Mouse (Mus musculus) colon, adult 2 months (tissue): Measurements from ENCODE around the gene Gpr19. TPM values are rescaled to one million over a fixed set of nuclear protein-coding genes. Genes with fewer than 3 reads are reported as not detected.

Experiments
- polyA plus RNA-seq: library from polyadenylated mRNA; depleted of rRNA; stranded (reverse); fragments of >200 nt; gene quantifications from 2 replicates; pipeline ENCODE4 v1.2.3, GENCODE M21; 2012; rRNA removed

The Gpr19 gene
- 9.5 and 10.0 TPM in 2 replicates for polyA plus RNA-seq

DNA sequence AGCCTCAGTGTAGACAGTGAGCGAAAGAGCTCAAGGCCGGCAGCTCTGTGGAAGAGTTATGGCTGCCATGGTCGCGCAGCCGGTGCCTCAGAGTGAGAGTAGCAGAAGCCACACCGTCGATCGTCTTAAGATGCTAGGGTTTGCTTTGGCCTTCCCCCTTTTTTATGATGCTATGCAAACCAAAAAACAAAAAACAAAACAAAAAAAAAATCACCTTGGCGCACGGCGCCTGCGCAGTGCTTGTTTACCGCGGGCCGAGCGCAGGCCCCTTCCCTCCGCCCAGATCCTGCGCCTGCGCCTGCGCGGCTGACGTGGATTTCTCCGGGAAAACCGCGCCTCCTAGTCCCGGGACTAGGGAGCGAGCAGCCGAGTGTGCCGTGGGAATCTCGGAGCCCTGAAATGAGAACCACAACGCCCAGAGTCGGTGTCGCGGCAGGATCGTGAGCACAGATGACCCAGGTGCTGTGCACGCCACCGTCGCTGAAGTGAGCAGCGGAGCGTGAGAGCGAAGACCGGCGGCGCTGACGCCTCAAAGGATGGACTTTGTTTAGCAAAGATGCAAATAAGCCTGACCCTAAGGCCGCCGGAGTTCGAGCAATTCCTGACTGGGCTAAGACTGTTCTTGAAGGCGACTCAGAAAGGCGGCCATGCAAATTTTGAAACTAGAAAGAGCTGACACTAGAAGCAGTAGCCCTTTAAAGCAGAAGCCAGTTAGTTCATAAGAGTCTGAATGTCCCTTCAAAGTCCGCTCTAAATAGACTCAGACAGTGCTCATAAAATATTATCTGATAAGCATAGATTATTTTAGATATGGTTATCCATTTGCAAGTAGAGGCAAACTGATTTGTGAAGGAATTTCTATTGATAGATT, at the start of gene Gpr19:
Gene Gpr19 (minus strand): TSS at position 484 of the 871 bp plus-strand sequence.

DNA sequence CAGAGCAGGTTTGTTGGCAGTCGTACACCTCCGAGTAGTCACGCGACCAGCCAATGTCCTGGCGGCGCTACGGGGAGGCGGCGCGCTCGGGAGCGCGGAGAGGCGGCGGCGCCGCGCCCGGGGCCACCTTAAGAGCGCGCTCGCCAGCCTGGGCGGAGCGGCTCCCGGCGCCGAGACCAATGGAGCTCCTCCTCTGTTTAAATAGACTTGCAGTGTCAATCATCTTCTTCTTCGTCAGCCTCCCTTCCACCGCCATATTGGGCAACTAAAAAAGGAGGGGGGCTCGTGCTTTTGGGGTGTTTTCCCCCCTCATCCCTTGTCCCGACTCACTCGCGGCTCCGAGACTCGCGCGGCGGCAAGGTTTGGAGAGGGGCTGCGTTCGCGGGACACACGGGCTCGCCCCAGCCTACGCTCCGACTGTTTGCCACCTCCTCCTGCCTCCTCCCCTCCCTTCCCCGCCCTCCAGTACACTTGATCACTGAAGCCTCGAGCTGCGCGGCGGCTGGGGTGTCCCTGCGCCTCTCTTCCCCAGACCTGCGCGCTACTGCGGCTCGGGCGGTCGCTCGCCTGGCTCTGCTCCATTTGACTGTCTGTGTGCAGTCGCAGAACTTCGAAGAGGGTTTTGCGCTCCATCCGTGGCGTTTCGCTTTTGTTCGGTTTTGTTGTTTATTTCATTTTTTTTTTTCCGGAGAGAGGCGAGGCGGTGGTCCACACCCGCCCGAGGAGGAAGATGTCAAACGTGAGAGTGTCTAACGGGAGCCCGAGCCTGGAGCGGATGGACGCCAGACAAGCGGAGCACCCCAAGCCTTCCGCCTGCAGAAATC, 22.0 kb upstream of the Gpr19 start, which contains the start of gene Cdkn1b:
Gene Cdkn1b (plus strand): TSS at position 212 of the 824 bp plus-strand sequence.

GRCm38 (mm10) chr6:134829786-134830700, 68.3 kb downstream of the Gpr19 start, which contains the start of gene Crebl2:
Gene Crebl2 (plus strand): TSS chr6:134830154.

Other genes with a start within 250 kb of the Gpr19 start
- gene Dusp16, start 106.0 kb downstream of the Gpr19 start, polyA plus RNA-seq = 18.0 and 18.9 TPM in 2 replicates
- gene Crebl2, start 68.4 kb downstream of the Gpr19 start, polyA plus RNA-seq = 6.3 and 8.3 TPM in 2 replicates
- gene Cdkn1b, start 21.8 kb upstream of the Gpr19 start, polyA plus RNA-seq = 28.3 and 29.7 TPM in 2 replicates
- 1.4 and 1.7 TPM in 2 replicates for gene Apold1, start 83.1 kb upstream of the Gpr19 start, polyA plus RNA-seq
- 27.1 and 32.8 TPM in 2 replicates for gene Ddx47, start 113.0 kb upstream of the Gpr19 start, polyA plus RNA-seq
- 107 and 117 TPM in 2 replicates for gene Gprc5a, start 167.1 kb upstream of the Gpr19 start, polyA plus RNA-seq
- gene Gprc5d, start 219.7 kb upstream of the Gpr19 start, polyA plus RNA-seq = 0.08 and 0.38 TPM in 2 replicates